Mouse (Mus musculus) CD4-positive, CD25-positive, alpha-beta regulatory T cell, adult 2 months (primary cell): Measurements from ENCODE around the gene Fbn1.

Experiments
- DNase-seq: peaks from one replicate; pipeline ENCODE4 v3.0.0-alpha.2; 2012; ENCODE audit warnings: low read depth, low spot score

The Fbn1 gene

GRCm38 (mm10) chr2:125391582-125391981 is 116.2 kb downstream of the Fbn1 start:
- DNase-seq, result no peak

GRCm38 (mm10) chr2:125389796-125390195 is 118.0 kb downstream of the Fbn1 start:
- DNase-seq, result no peak

GRCm38 (mm10) chr2:125386221-125386965 is 121.4 kb downstream of the Fbn1 start:
- no peak for DNase-seq

GRCm38 (mm10) chr2:125384941-125385340 is 122.9 kb downstream of the Fbn1 start:
- no peak for DNase-seq

- no peak for DNase-seq
Measured at GRCm38 (mm10) chr2:125384415-125384814, 123.4 kb downstream of the Fbn1 start.

- DNase-seq, result no peak
Measured at GRCm38 (mm10) chr2:125383273-125383641, 124.5 kb downstream of the Fbn1 start.

GRCm38 (mm10) chr2:125382613-125383272 is 125.0 kb downstream of the Fbn1 start:
- no peak for DNase-seq

GRCm38 (mm10) chr2:125380086-125380485 is 127.7 kb downstream of the Fbn1 start:
- no peak for DNase-seq

- DNase-seq, result no peak
Measured at GRCm38 (mm10) chr2:125379206-125379605, 128.6 kb downstream of the Fbn1 start.

GRCm38 (mm10) chr2:125375926-125376325 is 131.9 kb downstream of the Fbn1 start:
- DNase-seq, result no peak

GRCm38 (mm10) chr2:125375301-125375700 is 132.5 kb downstream of the Fbn1 start:
- DNase-seq, result no peak

GRCm38 (mm10) chr2:125369666-125370065 is 138.1 kb downstream of the Fbn1 start:
- no peak for DNase-seq

- DNase-seq, result no peak
Measured at GRCm38 (mm10) chr2:125368616-125369015, 139.2 kb downstream of the Fbn1 start.

GRCm38 (mm10) chr2:125361661-125362060 is 146.1 kb downstream of the Fbn1 start:
- DNase-seq, result no peak

- DNase-seq, result no peak
Measured at GRCm38 (mm10) chr2:125356486-125356885, 151.3 kb downstream of the Fbn1 start.

GRCm38 (mm10) chr2:125356068-125356467 is 151.7 kb downstream of the Fbn1 start:
- no peak for DNase-seq

GRCm38 (mm10) chr2:125355216-125355971 is 152.4 kb downstream of the Fbn1 start:
- DNase-seq, result no peak

- DNase-seq, result no peak
Measured at GRCm38 (mm10) chr2:125354587-125354986, 153.2 kb downstream of the Fbn1 start.

GRCm38 (mm10) chr2:125349144-125349543 is 158.6 kb downstream of the Fbn1 start:
- DNase-seq, result no peak

GRCm38 (mm10) chr2:125342181-125342950 is 165.4 kb downstream of the Fbn1 start:
- no peak for DNase-seq

- no peak for DNase-seq
Measured at GRCm38 (mm10) chr2:125340381-125340780, 167.4 kb downstream of the Fbn1 start.

- no peak for DNase-seq
Measured at GRCm38 (mm10) chr2:125337239-125337638, 170.6 kb downstream of the Fbn1 start.
